ENCODE assay signal across 7 mouse cellular contexts in genomic region chr11:117072128-117072527, GRCm38 (mm10). TPM values are rescaled to one million over a fixed set of nuclear protein-coding genes. Genes with fewer than 3 reads are reported as not detected.
DNase-seq lines count a peak whose midpoint lies in the region; ATAC-seq lines count a peak whose summit lies in the region.

No protein-coding gene starts in this region.

- no peak overlapping the region for H3K27ac ChIP-seq in hindbrain, embryonic 13.5 days

- 1% methylated on average over 13 of the region's 13 CpGs for WGBS in hindbrain, embryonic 13.5 days

- peak; percentile 73 for DNase-seq in T-cell, adult 2 months (ENCODE audit: low spot score)
- peak; percentile 75 to 89 for DNase-seq in cerebellum, adult 18-20 months
- peak; percentile 76 for DNase-seq in forelimb bud, embryonic 11.5 days (ENCODE audit: low read depth, low spot score)
- peak; percentile 64 to 76 for DNase-seq in layer of hippocampus, postnatal 14 days (ENCODE audit: low spot score in 2 of 2)
- DNase-seq in spleen, adult 12 weeks (ENCODE audit: low spot score) = peak; percentile 74

- no peaks in the 10 kb centered on the region for H3K36me3 ChIP-seq in hindbrain, embryonic 13.5 days

- H3K4me2 ChIP-seq in hindbrain, embryonic 13.5 days = no peak overlapping the region

- no peaks in the 10 kb centered on the region for H3K9me3 ChIP-seq in hindbrain, embryonic 13.5 days

- no peak overlapping the region for H3K4me3 ChIP-seq in hindbrain, embryonic 13.5 days

- peaks cover 13% of the 10 kb centered on the region for H3K27me3 ChIP-seq in hindbrain, embryonic 13.5 days

- ATAC-seq in hindbrain, embryonic 13.5 days (ENCODE audit: low FRiP score) = 0 out of 2 replicates have a peak, but pooled peaks have one; percentile 29
- peak; percentile 81 for ATAC-seq in megakaryocyte, adult 5-6 weeks (ENCODE audit: poor library complexity, severe bottlenecking)

- H3K4me1 ChIP-seq in hindbrain, embryonic 13.5 days (replicated peaks) = peaks cover 10% of the 10 kb centered on the region

- H3K9ac ChIP-seq in hindbrain, embryonic 13.5 days = 0 out of 2 replicates have a peak overlapping the region, but pooled peaks have one; percentile 31

RNA-seq across cellular contexts. Expression of gene Sec14l1, which starts 42.8 kb away (rescaled TPM):
- 63.3 and 65.9 TPM in 2 replicates for polyA plus RNA-seq in hindbrain, embryonic 13.5 days (2015; fragmentation: Nextera tagmentation; extraction: Ambion mirVana)
- total RNA-seq in layer of hippocampus, postnatal 14 days (2021) = 100 to 1,000 TPM; 171 to 174 TPM
- 24.3 and 29.1 TPM in 2 replicates for total RNA-seq in megakaryocyte, adult 5-6 weeks (2015)
- total RNA-seq in megakaryocyte, adult 5-6 weeks (2017) = 32.3 and 41.7 TPM in 2 replicates

Comparison
In these comparisons a context has a peak if more than half of its experiments do, and no peak if none do; other contexts are left out.
1. RNA of gene Sec14l1, which starts 42.8 kb away (total RNA-seq): 171 to 174 TPM in layer of hippocampus, postnatal 14 days; 24.3 to 41.7 TPM in megakaryocyte, adult 5-6 weeks; every median in the first group is over 4 times any median in the second.
2. Peak in every context shown above with its lines, with median percentiles within 50 percentile points of each other: DNase-seq.